Mouse (Mus musculus) cerebellum, adult 11 months (tissue): Measurements from ENCODE around the gene Gpr68.

Experiments used
- DNase-seq: peaks from one replicate; pipeline ENCODE4 v3.0.0; 2022

Gpr68 gene

DNA sequence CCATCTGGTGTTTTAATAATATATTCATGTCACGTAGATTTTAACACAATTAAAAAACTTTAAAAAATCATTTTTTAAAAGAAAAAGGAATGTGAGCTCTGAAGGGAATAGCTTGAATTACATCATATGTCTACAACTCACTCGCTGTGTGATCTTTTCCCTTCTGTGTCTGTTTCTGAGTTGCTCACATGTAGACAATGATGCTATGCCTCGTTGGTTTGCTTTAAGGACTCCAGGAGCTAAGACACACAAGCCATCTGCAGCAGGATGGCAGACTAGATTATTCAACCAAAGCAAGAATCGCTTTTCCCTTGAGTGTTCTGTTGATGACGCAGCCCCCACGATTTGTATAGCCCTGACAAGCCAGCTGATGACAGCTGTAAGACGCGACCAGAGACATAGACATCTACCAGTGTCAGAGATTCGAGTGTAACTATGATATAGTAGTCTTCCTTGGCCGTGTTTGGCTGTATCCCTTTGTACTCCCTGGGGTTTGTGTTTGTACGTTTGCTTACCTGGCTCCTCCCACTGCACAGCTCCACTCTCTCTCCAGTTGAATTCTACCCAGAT, 42.4 kb downstream of the Gpr68 start:
- no peak for DNase-seq

DNA sequence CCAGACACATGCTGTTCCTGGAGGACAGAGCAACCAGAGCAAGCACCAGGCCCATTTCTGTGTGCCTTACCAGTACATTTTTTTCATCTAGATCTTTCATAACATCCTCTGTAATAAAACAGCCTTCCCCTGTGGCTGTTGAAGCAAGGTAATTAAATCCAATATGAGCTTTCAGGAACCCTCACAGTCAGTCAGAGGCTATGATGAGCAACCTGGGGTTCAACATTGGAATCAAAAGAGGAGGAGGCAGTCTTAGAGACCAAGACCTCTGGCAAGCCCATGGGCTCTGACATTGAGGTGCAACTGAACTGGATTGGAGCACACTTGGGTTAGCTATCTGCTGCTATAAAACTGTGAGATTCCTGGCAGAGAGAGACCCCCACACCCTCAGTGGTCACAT, 42.9 kb downstream of the Gpr68 start:
- no peak for DNase-seq

DNA sequence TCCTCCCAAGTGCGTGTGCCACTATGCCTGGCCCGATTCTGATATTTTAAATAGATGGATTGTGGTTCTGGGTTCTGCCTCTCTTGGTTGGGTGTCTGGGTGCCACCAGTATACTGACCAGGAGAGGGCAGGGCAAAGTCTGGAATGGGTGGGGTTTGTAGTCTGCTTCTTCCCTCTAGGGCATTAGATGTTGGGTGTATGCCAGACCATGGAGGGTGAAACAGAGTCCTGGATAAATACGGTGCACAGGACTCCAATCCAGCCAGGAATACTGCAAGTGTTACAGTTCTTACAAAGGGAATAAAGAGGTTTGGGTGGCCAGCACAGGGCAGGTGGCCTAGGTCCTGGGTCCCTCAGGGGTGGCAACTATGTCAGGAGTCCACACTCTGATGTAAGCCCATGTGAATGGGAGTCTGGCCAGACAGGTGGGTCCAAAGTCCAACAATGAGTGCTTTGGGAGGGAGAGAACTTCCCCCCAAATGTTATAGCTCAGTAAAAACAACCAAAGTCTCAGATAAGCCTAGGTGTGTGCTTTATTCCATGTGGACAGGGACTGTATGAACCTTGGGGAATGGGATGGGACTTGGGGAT, 45.0 kb downstream of the Gpr68 start:
- DNase-seq, result no peak

DNA sequence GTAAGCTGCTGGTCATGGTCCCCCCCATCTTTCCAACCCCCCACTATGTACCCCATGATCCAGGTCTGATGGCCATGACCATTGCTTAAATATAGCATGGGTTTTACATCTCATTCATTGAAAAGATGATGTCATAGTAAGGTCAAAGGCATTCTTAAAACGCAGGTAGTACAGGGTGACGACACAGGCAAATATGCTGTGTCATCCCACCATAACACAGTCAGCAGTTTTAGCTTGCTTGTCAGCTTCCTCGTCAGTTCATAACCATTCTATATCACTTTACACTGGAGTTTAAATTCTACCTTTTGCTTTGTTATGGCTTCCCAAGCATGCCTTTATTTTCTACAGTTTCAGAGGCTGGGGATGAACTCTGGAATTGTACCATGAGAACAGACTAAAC, 45.7 kb downstream of the Gpr68 start:
- DNase-seq, result no peak

DNA sequence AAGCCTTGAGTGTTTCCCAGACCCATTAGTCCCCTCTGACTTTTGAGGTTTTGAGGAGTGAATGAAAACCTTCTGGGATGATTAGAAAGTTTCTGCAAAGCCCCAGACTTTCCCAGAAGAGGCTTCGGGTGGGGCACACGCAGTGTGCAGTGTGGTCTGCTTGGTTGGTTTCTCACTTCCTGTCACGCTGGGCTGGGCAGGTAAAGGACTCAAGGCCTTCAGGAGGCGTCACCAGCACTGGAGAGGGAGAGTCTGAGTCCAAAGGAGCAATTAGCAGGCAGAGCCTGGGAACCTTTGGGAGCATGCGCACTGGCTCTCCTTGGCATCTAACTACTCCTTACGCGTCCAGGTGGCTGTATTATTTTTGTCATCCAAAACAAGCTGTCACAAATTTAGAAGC, 50.2 kb downstream of the Gpr68 start:
- DNase-seq, result peak; percentile 74

DNA sequence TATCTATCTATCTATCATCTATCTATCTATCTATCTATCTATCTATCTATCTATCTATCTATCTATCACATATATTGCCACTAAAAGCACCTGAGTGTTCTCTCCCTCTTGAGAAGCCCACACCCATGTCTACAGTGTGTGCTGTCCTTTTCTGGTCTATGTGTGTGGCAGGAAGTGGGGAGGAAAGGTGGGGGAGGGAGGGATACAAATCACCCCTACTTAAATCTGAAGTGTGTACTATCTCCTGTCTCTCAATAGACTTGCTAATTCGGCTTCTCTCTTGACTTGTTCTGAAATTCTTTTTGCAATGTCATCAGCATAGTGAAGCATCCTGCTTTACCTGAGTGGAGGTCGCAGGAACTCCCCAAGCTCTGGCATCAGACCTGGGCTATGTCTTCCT, 51.7 kb downstream of the Gpr68 start:
- DNase-seq, result no peak

DNA sequence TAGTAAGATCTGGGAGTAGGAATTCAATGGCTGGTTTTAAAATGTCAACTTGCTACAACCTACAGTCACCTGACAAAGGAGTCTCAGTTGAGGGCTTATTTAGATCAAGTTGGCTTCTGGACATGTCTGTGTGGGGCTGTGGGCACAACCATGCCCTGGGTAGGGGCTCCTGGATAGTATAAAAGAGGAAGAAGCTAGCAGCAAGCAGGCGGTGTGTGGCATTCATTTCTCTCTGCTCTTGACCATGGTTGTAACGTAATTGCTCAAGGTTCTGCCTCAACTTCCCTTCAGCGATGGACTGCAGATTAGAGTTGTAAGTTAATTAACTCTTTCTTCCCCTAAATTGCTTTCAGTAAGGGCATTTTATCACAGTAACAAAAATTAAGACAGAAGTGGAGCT, 55.6 kb downstream of the Gpr68 start:
- DNase-seq, result no peak

DNA sequence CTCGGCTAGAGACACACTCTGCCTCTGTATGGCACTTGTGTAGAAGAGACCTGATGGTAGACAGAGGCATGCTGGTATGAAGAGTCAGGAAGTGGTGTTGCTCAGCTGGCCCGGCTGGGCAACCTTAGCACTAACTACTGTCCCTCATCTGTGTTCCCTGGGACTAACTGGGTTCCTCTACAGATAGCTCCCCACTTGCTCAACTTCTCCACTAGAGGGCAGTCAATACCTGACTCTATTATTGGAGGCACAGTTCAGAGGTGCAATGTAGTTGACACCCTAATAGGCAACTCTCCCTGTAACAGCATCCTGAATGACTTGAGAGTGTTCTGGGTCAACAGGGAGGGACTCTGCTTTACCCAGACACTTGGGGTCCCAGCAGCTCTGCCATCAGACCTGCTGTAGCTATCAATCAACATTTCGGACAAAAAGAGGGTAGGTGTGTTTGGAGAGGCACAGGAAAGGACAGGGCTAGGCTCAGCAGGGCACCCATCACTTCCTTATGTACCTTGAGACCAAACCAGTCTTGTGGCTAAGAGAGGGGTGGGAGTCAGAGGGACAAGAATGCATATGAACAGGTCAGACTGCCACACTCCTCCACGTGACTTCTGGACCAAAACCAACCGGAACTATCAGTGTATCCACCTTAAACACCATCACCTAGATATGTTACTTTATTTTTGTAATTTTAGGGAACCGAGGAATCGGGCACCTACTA, 58.4 kb downstream of the Gpr68 start:
- peak; percentile 62 for DNase-seq

DNA sequence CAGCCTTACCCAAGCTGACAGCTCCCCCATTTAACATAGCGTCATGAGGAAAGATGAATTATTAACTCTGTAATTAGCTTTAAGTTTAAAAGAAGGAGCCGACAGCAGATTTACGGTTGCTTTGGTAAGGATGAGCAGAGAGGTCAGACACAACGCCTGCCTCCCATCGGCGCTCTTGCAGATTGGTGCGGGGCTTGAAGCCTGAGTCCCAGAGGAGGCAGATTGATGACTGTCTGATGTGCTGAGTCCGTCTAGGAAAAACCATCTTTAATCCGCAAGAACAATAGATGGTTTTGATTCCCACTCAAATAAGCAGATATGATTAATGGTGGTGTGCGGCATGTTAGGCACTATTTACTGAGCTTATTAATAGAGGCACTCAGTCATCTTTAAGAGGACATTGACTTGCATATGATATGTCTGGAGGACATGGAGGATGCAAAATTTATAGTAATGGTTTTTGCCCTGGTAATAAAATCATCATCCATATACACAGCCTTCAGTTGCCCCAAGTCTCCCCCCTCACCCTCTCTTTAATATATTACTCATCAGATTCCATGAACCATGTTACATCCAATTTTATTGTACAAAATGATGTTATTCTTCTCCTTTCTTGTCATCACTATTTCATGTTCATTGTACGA, 60.4 kb downstream of the Gpr68 start:
- no peak for DNase-seq

DNA sequence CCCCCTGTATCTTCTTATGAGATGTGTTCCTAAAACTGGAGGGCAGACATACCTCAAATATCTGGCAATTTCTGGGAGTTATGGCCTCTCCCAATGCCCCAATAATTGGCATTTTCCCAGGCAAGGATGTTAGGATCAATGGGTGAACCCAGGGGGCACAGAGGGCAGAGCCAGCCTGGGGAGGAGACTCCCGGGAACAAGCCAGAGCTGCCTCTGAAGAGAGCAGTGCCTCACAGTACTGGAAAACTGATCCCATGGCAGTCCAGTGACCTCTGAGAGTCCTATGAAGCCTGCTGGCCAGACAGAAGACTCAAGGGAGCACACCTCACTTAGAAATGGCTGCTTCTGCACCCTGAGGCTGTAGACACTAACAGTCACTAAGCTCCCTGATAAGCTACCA, 61.4 kb downstream of the Gpr68 start:
- DNase-seq, result no peak

DNA sequence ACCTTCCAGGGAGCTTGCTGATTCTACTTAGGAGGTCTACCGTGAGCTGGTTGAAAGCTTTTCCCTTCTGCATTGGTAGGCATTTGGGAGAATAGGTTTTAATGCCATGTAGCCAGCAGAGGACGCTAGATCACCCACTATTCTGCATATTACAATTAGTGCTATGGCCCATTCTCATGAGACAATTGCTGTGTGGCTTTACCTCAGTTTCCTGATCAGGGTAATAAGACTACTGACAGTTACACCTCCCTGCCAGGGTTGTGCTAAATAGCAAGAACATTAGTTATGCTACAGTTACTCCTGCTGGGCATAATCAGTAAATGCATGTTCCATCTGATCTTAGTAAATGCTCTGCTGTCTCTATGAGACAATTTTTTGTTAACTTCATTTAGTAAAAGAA, 62.2 kb downstream of the Gpr68 start:
- no peak for DNase-seq

DNA sequence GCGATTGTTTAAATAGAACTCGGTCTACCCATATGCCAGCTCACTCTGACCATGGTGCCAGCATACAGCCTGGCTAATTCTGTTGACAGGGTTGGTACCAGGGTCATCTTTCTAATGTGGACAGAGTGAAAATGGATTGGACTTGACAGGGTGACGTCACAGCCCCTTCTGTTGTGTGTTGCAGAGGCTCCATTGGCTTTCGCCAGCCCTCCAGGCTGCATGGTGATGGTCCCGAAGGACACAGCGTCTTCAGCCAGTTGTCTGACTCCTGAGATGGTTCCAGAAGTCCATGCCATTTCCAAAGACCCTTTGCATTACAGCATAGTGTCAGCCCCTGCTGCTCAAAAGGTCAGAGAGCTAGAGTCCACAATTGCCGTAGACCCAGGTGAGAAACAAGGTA, 63.5 kb downstream of the Gpr68 start:
- DNase-seq, result no peak

DNA sequence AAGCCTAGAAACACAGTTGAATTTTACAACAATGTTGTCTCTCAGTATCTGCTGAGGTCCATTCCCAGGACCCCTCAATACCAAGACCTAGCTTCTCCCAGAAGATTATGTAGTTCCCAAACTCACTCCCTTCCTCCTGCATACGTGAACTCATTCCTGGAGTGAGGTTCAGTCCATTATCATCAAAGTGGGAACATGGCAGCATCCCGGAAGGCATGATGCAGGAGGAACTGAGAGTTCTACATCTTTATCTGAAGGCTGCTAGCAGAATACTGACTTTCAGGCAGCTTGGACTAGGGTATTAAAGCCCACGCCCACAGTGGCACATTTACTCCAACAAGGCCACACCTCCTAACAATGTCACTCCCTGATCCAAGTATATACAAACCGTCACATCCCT, 64.8 kb downstream of the Gpr68 start:
- DNase-seq, result no peak

DNA sequence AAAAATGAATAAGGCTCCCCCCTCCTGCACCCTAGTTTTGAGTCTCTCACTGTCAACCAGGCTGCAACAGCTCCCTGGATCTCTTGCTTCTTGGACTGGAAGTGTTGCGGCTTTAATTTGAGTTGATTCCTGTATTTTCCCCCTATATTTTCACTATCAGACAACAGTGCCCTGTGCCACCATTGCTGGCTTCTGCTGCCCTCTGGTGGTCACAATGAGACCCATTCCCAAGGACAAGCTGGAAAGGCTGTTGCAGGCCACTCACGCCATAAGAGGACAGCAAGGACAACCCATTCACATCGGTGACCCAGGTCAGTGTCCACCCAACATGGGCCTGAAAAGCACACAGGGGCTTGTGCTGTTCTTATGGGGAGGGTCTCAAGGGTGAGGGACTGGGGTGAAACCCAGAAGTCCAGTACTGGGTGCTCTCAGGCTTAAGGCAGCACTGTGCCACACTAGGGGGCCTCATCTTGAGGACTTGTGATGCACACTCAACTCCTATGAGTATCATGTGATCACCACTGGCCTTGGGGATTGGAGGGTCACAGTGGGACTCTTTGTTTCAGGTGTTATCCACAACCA, 66.7 kb downstream of the Gpr68 start:
- peak; percentile 83 for DNase-seq

DNA sequence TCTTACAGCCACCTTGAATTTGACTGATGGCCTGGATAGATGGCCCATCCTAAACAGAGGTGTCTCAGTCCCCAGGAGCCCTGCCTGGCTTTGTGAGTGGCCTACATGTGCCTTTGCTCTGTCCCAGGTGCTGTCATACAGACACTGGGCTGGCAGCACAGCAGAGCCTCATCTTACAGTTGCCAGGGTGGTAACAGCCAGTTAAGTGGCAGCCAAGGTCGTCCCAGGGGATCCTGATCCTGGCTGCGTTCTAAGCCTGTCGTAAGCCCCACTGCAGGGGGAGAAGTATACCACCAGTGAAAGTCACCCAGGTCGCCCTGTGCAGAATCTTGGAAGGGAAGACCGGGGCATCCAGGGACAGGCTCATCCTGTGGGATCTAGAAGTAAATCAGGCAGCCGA, 68.1 kb downstream of the Gpr68 start:
- no peak for DNase-seq

DNA sequence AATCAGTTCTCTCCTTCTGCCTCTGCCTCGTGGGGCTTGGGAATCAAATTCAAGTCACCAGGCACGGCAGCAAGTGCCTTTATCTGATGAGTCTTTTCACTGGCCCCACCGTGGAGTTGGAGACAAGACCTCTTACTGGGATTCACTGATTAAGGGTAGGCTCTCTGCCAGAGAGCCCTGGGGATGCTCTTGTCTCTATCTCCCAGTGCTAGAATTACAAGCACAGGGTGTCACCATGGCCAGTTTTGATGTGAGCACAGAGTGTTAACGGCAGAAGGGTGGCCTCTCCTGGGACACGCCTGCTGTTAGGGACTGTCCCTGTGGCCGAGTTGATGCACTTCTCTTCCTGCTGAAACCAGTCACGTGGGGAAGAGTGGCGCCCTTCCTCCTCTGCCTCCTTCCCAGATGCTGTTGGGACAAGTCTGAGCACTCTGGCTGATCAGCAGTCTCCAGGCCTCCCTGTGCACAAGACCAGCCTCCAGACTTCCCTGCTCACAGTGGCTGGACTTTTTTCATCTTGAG, 68.9 kb downstream of the Gpr68 start:
- no peak for DNase-seq

DNA sequence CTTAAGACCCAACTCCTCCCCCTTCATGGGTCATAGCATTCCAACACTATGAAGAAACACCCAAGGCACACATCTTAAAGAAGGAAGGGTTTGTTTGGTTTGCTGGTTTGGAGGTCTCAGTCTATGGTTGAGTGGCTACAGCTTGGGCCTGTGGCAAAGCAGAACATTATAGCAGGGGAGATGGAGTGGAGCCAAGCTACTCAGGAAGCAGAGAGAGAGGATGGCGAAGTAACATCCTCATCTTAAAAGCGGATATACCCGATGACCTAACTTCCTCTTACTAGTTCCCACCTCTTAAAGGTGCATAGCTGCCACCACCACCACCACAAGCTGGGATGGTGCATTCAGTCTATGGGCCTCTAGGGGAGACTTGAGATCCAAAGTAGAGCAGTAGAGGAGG, 70.8 kb downstream of the Gpr68 start:
- no peak for DNase-seq

DNA sequence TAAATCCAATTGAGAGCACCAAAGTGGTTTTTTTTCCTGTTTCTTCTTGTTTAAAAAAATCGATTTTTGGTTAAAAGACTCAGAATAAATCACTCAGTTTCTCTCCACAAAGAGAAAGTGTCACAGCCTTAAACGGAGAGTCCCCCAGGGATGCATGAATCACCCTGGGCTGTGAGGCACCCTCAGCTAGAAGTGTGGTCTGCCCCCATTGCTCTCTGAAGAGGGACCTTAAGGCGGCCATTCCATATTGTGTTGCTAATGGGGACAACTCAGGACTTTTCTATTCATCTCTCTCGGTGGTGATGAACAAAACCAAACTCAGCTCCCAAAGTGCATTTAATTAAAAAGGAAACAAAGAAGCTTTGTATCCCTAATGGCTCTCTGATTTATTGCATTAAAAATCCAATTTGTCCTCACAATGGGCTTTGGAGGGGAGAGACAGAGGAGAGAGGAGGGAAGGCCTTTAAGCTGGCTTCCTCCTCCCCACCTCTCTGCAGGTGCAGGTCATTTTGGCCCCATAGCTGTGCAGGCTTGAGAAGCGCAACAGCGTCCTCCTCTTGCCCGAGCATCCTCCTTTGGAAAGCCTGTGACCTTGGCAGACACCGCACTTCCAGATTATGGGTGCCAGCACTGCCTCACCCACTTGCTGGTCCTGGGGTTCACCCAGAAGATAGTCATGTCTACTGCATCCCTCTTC, 76.2 kb downstream of the Gpr68 start:
- DNase-seq, result no peak

DNA sequence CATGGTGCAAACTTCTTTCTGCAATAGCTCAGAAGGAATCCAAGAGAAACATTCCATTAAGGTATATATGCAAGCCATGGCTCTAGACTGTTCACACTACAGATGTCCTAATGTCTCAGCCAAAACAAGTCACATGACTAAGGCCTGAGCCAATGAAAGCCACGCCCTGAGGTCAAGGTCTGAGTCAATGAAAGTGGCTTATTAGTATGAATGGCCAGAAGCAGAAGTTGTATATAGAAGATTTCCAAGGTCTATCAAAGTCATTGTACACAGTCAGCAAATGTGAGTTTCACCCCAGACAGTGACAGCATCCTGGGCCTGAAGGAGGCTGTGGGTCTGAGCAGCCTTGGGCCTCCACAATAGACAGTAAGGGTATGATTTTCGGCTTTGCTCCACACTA, 77.0 kb downstream of the Gpr68 start:
- DNase-seq, result no peak
